Mouse (Mus musculus) neural tube, embryonic 13.5 days (tissue): ENCODE data around the gene Sass6. TPM values are rescaled to one million over a fixed set of nuclear protein-coding genes. Genes with fewer than 3 reads are reported as not detected.
A peak's percentile ranks its signal among the peaks of the same experiment; 100 is the strongest.
"Not testable (repeated sequence)": the region's sequence is repeated elsewhere in the genome, so short reads cannot be mapped to it uniquely, and the experiment has no call there.

Experiments
- ATAC-seq: fragments of 200-750 bp; cut with Nextera tagmentation; 2 replicates; pipeline ENCODE4 v1.8.0; 2017; ENCODE audit warnings: low read depth, mild to moderate bottlenecking, moderate TSS enrichment, moderate library complexity
- H3K27ac ChIP-seq: fragments of 300-500 bp; sonication (generic); replicated peaks from 2 replicates; pipeline ENCODE4 v1.5.1; 2015; ENCODE audit warnings: moderate library complexity, mild to moderate bottlenecking, inconsistent platforms
- H3K27me3 ChIP-seq: fragments of 300-500 bp; sonication (generic); 2 replicates; pipeline ENCODE4 v1.6.1; 2015; ENCODE audit warnings: mild to moderate bottlenecking, inconsistent platforms
- H3K36me3 ChIP-seq: fragments of 300-500 bp; sonication (generic); 2 replicates; pipeline ENCODE4 v1.6.1; 2015; ENCODE audit warnings: mild to moderate bottlenecking, inconsistent platforms
- H3K4me1 ChIP-seq: fragments of 300-500 bp; sonication (generic); replicated peaks from 2 replicates; pipeline ENCODE4 v1.6.1; 2015; ENCODE audit warnings: inconsistent platforms
- H3K4me2 ChIP-seq: fragments of 300-500 bp; sonication (generic); 2 replicates; pipeline ENCODE4 v1.6.1; 2015; ENCODE audit warnings: inconsistent platforms, mild to moderate bottlenecking, moderate library complexity
- H3K4me3 ChIP-seq: fragments of 300-500 bp; sonication (generic); 2 replicates; pipeline ENCODE4 v1.5.1; 2015; ENCODE audit warnings: mild to moderate bottlenecking, inconsistent platforms
- H3K9ac ChIP-seq: fragments of 300-500 bp; sonication (generic); 2 replicates; pipeline ENCODE4 v1.6.1; 2015; ENCODE audit warnings: moderate library complexity, mild to moderate bottlenecking, inconsistent platforms
- H3K9me3 ChIP-seq: fragments of 300-500 bp; sonication (generic); 2 replicates; pipeline ENCODE4 v1.6.1; 2016; ENCODE audit warnings: inconsistent platforms
- WGBS: fragments of 180-500 bp; shearing (Covaris S2); methylation state at CpG from one replicate; pipeline ENCODE4 v1.1.7; 2015; 5-methylcytosine and 5-hydroxymethylcytosine counted together
- polyA plus RNA-seq: library from polyadenylated mRNA; unstranded; fragments of >200 nt; fragmentation: Nextera tagmentation; extraction: Ambion mirVana; gene quantifications from 2 replicates; pipeline ENCODE4 v1.2.1, GENCODE M21; 2015

Sass6 gene
- polyA plus RNA-seq: 18.4 and 18.9 TPM in 2 replicates

- Histone ChIP-seq H3K27ac (peak within 1 kb of the TSS; percentile 86), H3K9ac (peak within 1 kb of the TSS; percentile 79), H3K27me3 (no peaks in the 10 kb centered on the region), H3K9me3 (no peaks in the 10 kb centered on the region), H3K4me1 (peaks cover 18% of the 10 kb centered on the region), H3K36me3 (peaks cover 20% of the 10 kb centered on the region), H3K4me2 (peak within 1 kb of the TSS; percentile 84), H3K4me3 (peak within 1 kb of the TSS; percentile 66)
- ATAC-seq: peak; percentile 99
- WGBS: under 1% methylated on average over 65 of the region's 65 CpGs
Measured at GRCm38 (mm10) chr3:116594728-116595602, at the start of gene Sass6. TSS of gene Sass6 (plus strand) at chr3:116594982.

- Histone ChIP-seq H3K4me3 (no peak overlapping the region), H3K9ac (no peak overlapping the region), H3K4me1 (no peaks in the 10 kb centered on the region), H3K36me3 (peaks cover 61% of the 10 kb centered on the region), H3K27ac (no peak overlapping the region), H3K4me2 (no peak overlapping the region), H3K9me3 (no peaks in the 10 kb centered on the region), H3K27me3 (no peaks in the 10 kb centered on the region)
- no peak for ATAC-seq
- 90% methylated on average over 5 of the region's 5 CpGs for WGBS
Measured at GRCm38 (mm10) chr3:116547430-116547829, 47.4 kb upstream of the Sass6 start.

- 94% methylated on average over 5 of the region's 5 CpGs for WGBS
- no peak for ATAC-seq
- H3K36me3 ChIP-seq: peaks cover 32% of the 10 kb centered on the region
- no peaks in the 10 kb centered on the region for H3K27me3 ChIP-seq
- H3K4me1 ChIP-seq: no peaks in the 10 kb centered on the region
- H3K27ac ChIP-seq: no peak overlapping the region
- no peak overlapping the region for H3K4me2 ChIP-seq
- no peaks in the 10 kb centered on the region for H3K9me3 ChIP-seq
- no peak overlapping the region for H3K9ac ChIP-seq
- H3K4me3 ChIP-seq: no peak overlapping the region
Measured at GRCm38 (mm10) chr3:116551362-116551761, 43.4 kb upstream of the Sass6 start.

- not testable (repeated sequence) for H3K36me3 ChIP-seq, H3K4me3 ChIP-seq, H3K9ac ChIP-seq, ATAC-seq, H3K27ac ChIP-seq, H3K4me1 ChIP-seq, H3K4me2 ChIP-seq, H3K27me3 ChIP-seq, H3K9me3 ChIP-seq
- WGBS: 93% methylated on average over 14 of the region's 14 CpGs
Measured at GRCm38 (mm10) chr3:116561315-116561714, 33.5 kb upstream of the Sass6 start.

GRCm38 (mm10) chr3:116562408-116563094, 32.2 kb upstream of the Sass6 start, which contains the start of gene Lrrc39:
TSS of gene Lrrc39 (plus strand) at chr3:116562973.
- Histone ChIP-seq H3K36me3 (no peaks in the 10 kb centered on the region), H3K4me1 (no peaks in the 10 kb centered on the region), H3K27ac (no peak within 1 kb of the TSS), H3K4me3 (no peak within 1 kb of the TSS), H3K9me3 (no peaks in the 10 kb centered on the region), H3K4me2 (no peak within 1 kb of the TSS), H3K9ac (no peak within 1 kb of the TSS), H3K27me3 (no peaks in the 10 kb centered on the region)
- no peak for ATAC-seq
- WGBS: 83% methylated on average over 7 of the region's 7 CpGs

- no peaks in the 10 kb centered on the region for H3K9me3 ChIP-seq
- no peak overlapping the region for H3K27ac ChIP-seq
- H3K36me3 ChIP-seq: no peaks in the 10 kb centered on the region
- H3K27me3 ChIP-seq: no peaks in the 10 kb centered on the region
- ATAC-seq: no peak
- no peak overlapping the region for H3K4me2 ChIP-seq
- 85% methylated on average over 7 of the region's 7 CpGs for WGBS
- H3K4me1 ChIP-seq: no peaks in the 10 kb centered on the region
- no peak overlapping the region for H3K9ac ChIP-seq
- H3K4me3 ChIP-seq: no peak overlapping the region
Measured at GRCm38 (mm10) chr3:116563095-116563492, 31.7 kb upstream of the Sass6 start.

GRCm38 (mm10) chr3:116570628-116571027, 24.2 kb upstream of the Sass6 start:
- Histone ChIP-seq H3K27me3 (no peaks in the 10 kb centered on the region), H3K27ac (no peak overlapping the region), H3K9ac (no peak overlapping the region), H3K4me2 (no peak overlapping the region), H3K4me1 (no peaks in the 10 kb centered on the region), H3K4me3 (no peak overlapping the region), H3K36me3 (no peaks in the 10 kb centered on the region), H3K9me3 (no peaks in the 10 kb centered on the region)
- no peak for ATAC-seq
- 70% methylated on average over 2 of the region's 2 CpGs for WGBS

- H3K4me3 ChIP-seq: no peak overlapping the region
- peaks cover 20% of the 10 kb centered on the region for H3K36me3 ChIP-seq
- no peaks in the 10 kb centered on the region for H3K27me3 ChIP-seq
- no peaks in the 10 kb centered on the region for H3K4me1 ChIP-seq
- 66% methylated on average over 3 of the region's 3 CpGs for whole genome bisulfite sequencing
- no peak overlapping the region for H3K27ac ChIP-seq
- no peak for ATAC-seq
- no peak overlapping the region for H3K9ac ChIP-seq
- H3K4me2 ChIP-seq: no peak overlapping the region
- H3K9me3 ChIP-seq: no peaks in the 10 kb centered on the region
Measured at GRCm38 (mm10) chr3:116577286-116577685, 17.5 kb upstream of the Sass6 start.

- no peak overlapping the region for H3K9ac ChIP-seq
- no peaks in the 10 kb centered on the region for H3K27me3 ChIP-seq
- H3K4me1 ChIP-seq: no peaks in the 10 kb centered on the region
- H3K36me3 ChIP-seq: peaks cover 63% of the 10 kb centered on the region
- no peaks in the 10 kb centered on the region for H3K9me3 ChIP-seq
- no peak overlapping the region for H3K4me3 ChIP-seq
- no peak for ATAC-seq
- WGBS: 98% methylated on average over 9 of the region's 9 CpGs
- H3K4me2 ChIP-seq: no peak overlapping the region
- H3K27ac ChIP-seq: no peak overlapping the region
Measured at GRCm38 (mm10) chr3:116582201-116582600, 12.6 kb upstream of the Sass6 start.

- H3K27ac ChIP-seq: peak overlapping the region; percentile 86
- peak overlapping the region; percentile 55 for H3K4me2 ChIP-seq
- H3K27me3 ChIP-seq: no peaks in the 10 kb centered on the region
- H3K9me3 ChIP-seq: no peaks in the 10 kb centered on the region
- H3K36me3 ChIP-seq: peaks cover 27% of the 10 kb centered on the region
- peak overlapping the region; percentile 66 for H3K4me3 ChIP-seq
- peaks cover 18% of the 10 kb centered on the region for H3K4me1 ChIP-seq
- ATAC-seq: peak; percentile 87
- peak overlapping the region; percentile 77 for H3K9ac ChIP-seq
- 3% methylated on average over 22 of the region's 22 CpGs for WGBS
Measured at GRCm38 (mm10) chr3:116594076-116594727, 580 bp upstream of the Sass6 start.

- no peaks in the 10 kb centered on the region for H3K9me3 ChIP-seq
- peak overlapping the region; percentile 84 for H3K4me2 ChIP-seq
- H3K27me3 ChIP-seq: no peaks in the 10 kb centered on the region
- no peak for ATAC-seq
- peak overlapping the region; percentile 64 for H3K27ac ChIP-seq
- H3K36me3 ChIP-seq: peaks cover 13% of the 10 kb centered on the region
- WGBS: 10% methylated on average over 10 of the region's 10 CpGs
- H3K4me3 ChIP-seq: peak overlapping the region; percentile 66
- peak overlapping the region; percentile 79 for H3K9ac ChIP-seq
- peaks cover 18% of the 10 kb centered on the region for H3K4me1 ChIP-seq
Measured at GRCm38 (mm10) chr3:116595603-116595991, 815 bp downstream of the Sass6 start.

- WGBS: 90% methylated on average over 2 of the region's 2 CpGs
- no peaks in the 10 kb centered on the region for H3K9me3 ChIP-seq
- H3K9ac ChIP-seq: no peak overlapping the region
- no peaks in the 10 kb centered on the region for H3K27me3 ChIP-seq
- H3K36me3 ChIP-seq: no peaks in the 10 kb centered on the region
- no peak for ATAC-seq
- peaks cover 9% of the 10 kb centered on the region for H3K4me1 ChIP-seq
- no peak overlapping the region for H3K27ac ChIP-seq
- no peak overlapping the region for H3K4me2 ChIP-seq
- H3K4me3 ChIP-seq: no peak overlapping the region
Measured at GRCm38 (mm10) chr3:116599705-116600104, 4.9 kb downstream of the Sass6 start.
